Mouse (Mus musculus) ES-Bruce4 (cell line): Measurements from ENCODE around the gene Prkce.

Experiments
- CTCF ChIP-seq: IDR thresholded peaks from one replicate; pipeline ENCODE4 v1.8.1; 2011; ENCODE audit warnings: low read depth, low read length
- EP300 ChIP-seq: IDR thresholded peaks from 2 replicates; pipeline ENCODE4 v1.6.1; 2011; ENCODE audit warnings: low read depth, low read length; ENCODE audit not compliant: insufficient read depth
- POLR2A ChIP-seq: IDR thresholded peaks from one replicate; pipeline ENCODE4 v1.8.1; 2011; ENCODE audit warnings: low read length; ENCODE audit not compliant: insufficient read depth

DNA sequence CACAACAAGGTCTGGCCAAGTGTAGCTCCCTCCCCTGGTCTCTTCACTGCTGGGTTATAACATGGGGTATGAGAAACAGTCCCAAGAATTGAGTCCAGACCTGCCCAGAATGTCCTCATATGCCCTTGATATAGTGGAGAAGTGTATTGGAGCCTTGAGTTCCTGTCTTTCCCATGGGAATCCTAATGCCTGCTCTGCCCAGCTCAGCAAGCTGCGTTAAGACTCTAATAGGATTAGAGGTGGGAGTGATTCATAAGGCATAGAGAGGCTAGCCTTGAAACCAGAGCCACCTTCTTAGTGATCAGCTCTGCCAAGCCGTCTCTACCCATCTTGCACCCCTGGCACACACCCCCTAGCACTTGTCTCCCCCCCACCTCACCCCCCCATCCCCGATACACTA lies 455.3 kb downstream of the Prkce start:
- TF ChIP-seq CTCF: no peak
- TF ChIP-seq POLR2A: no peak
- no peak for TF ChIP-seq EP300
